Mouse (Mus musculus): Measurements from ENCODE around the gene Lrrc38. TPM values are rescaled to one million over a fixed set of nuclear protein-coding genes. Genes with fewer than 3 reads are reported as not detected.
A peak's percentile ranks its signal among the peaks of the same experiment; 100 is the strongest.

The Lrrc38 gene
- polyA plus RNA-seq (2015; fragmentation: Nextera tagmentation; extraction: Ambion mirVana), result 0.40 and 0.52 TPM in 2 replicates

GRCm38 (mm10) chr4:143349484-143349906, at the start of gene Lrrc38:
TSS of gene Lrrc38 (plus strand) at chr4:143349757.
- Histone ChIP-seq H3K4me1 (ENCODE audit: control insufficient read depth, insufficient read depth, low read length) (peaks cover 11% of the 10 kb centered on the region), H3K9me3 (replicated peaks; ENCODE audit: control insufficient read depth, low read length, poor library complexity, severe bottlenecking) (no peaks in the 10 kb centered on the region), H3K36me3 (ENCODE audit: control insufficient read depth, insufficient read depth, low read length) (no peaks in the 10 kb centered on the region), H3K4me2 (ENCODE audit: low read length) (peak within 1 kb of the TSS; percentile 99), H3K4me3 (ENCODE audit: low read depth, low read length) (peak within 1 kb of the TSS; percentile 59), H3K27ac (ENCODE audit: low read length) (no peak within 1 kb of the TSS), H3K9ac (ENCODE audit: low read depth, low read length) (peak within 1 kb of the TSS; percentile 62), H3K27me3 (ENCODE audit: control insufficient read depth, insufficient read depth, low read depth, low read length) (peaks cover 32% of the 10 kb centered on the region)
- under 1% methylated on average over 19 of the region's 19 CpGs for WGBS
- ATAC-seq, result peak; percentile 60; the same call in 1 of the 2 replicates

GRCm38 (mm10) chr4:143300113-143300688, 49.4 kb upstream of the Lrrc38 start:
- H3K9ac ChIP-seq (ENCODE audit: low read depth, low read length), result 0 out of 2 replicates have a peak overlapping the region, but pooled peaks have one; percentile 8
- 6% methylated on average over 12 of the region's 12 CpGs for WGBS
- H3K27me3 ChIP-seq (ENCODE audit: control insufficient read depth, insufficient read depth, low read depth, low read length), result peaks cover 4% of the 10 kb centered on the region
- peaks cover 22% of the 10 kb centered on the region for H3K4me1 ChIP-seq (ENCODE audit: control insufficient read depth, insufficient read depth, low read length)
- H3K36me3 ChIP-seq (ENCODE audit: control insufficient read depth, insufficient read depth, low read length), result no peaks in the 10 kb centered on the region
- peak overlapping the region; percentile 59 for H3K4me2 ChIP-seq (ENCODE audit: low read length)
- peak overlapping the region; percentile 36; the same call in 1 of the 2 replicates for H3K4me3 ChIP-seq (ENCODE audit: low read depth, low read length)
- no peak overlapping the region for H3K27ac ChIP-seq (ENCODE audit: low read length)
- no peaks in the 10 kb centered on the region for H3K9me3 ChIP-seq (replicated peaks; ENCODE audit: control insufficient read depth, low read length, poor library complexity, severe bottlenecking)
- ATAC-seq, result no peak

GRCm38 (mm10) chr4:143301042-143301441, 48.5 kb upstream of the Lrrc38 start:
- no peak overlapping the region for H3K9ac ChIP-seq (ENCODE audit: low read depth, low read length)
- no peak overlapping the region for H3K4me3 ChIP-seq (ENCODE audit: low read depth, low read length)
- peaks cover 4% of the 10 kb centered on the region for H3K27me3 ChIP-seq (ENCODE audit: control insufficient read depth, insufficient read depth, low read depth, low read length)
- H3K9me3 ChIP-seq (replicated peaks; ENCODE audit: control insufficient read depth, low read length, poor library complexity, severe bottlenecking), result no peaks in the 10 kb centered on the region
- no peak for ATAC-seq
- no peak overlapping the region for H3K27ac ChIP-seq (ENCODE audit: low read length)
- no peaks in the 10 kb centered on the region for H3K36me3 ChIP-seq (ENCODE audit: control insufficient read depth, insufficient read depth, low read length)
- H3K4me1 ChIP-seq (ENCODE audit: control insufficient read depth, insufficient read depth, low read length), result peaks cover 22% of the 10 kb centered on the region
- H3K4me2 ChIP-seq (ENCODE audit: low read length), result no peak overlapping the region
- 72% methylated on average over 5 of the region's 5 CpGs for WGBS

GRCm38 (mm10) chr4:143301875-143302274, 47.7 kb upstream of the Lrrc38 start:
- Histone ChIP-seq H3K27ac (ENCODE audit: low read length) (no peak overlapping the region), H3K4me3 (ENCODE audit: low read depth, low read length) (no peak overlapping the region), H3K9me3 (replicated peaks; ENCODE audit: control insufficient read depth, low read length, poor library complexity, severe bottlenecking) (no peaks in the 10 kb centered on the region), H3K27me3 (ENCODE audit: control insufficient read depth, insufficient read depth, low read depth, low read length) (peaks cover 4% of the 10 kb centered on the region), H3K9ac (ENCODE audit: low read depth, low read length) (no peak overlapping the region), H3K4me2 (ENCODE audit: low read length) (no peak overlapping the region), H3K36me3 (ENCODE audit: control insufficient read depth, insufficient read depth, low read length) (no peaks in the 10 kb centered on the region), H3K4me1 (ENCODE audit: control insufficient read depth, insufficient read depth, low read length) (peaks cover 22% of the 10 kb centered on the region)
- WGBS, result 61% methylated on average over 4 of the region's 4 CpGs
- no peak for ATAC-seq

- ATAC-seq, result no peak
- Histone ChIP-seq H3K4me1 (ENCODE audit: control insufficient read depth, insufficient read depth, low read length) (peaks cover 16% of the 10 kb centered on the region), H3K27ac (ENCODE audit: low read length) (no peak overlapping the region), H3K4me3 (ENCODE audit: low read depth, low read length) (no peak overlapping the region), H3K36me3 (ENCODE audit: control insufficient read depth, insufficient read depth, low read length) (no peaks in the 10 kb centered on the region), H3K4me2 (ENCODE audit: low read length) (no peak overlapping the region), H3K9ac (ENCODE audit: low read depth, low read length) (no peak overlapping the region), H3K27me3 (ENCODE audit: control insufficient read depth, insufficient read depth, low read depth, low read length) (peaks cover 4% of the 10 kb centered on the region), H3K9me3 (replicated peaks; ENCODE audit: control insufficient read depth, low read length, poor library complexity, severe bottlenecking) (no peaks in the 10 kb centered on the region)
- WGBS, result 49% methylated on average over 11 of the region's 11 CpGs
Measured at GRCm38 (mm10) chr4:143302279-143302890, 47.2 kb upstream of the Lrrc38 start.

- no peak for ATAC-seq
- Histone ChIP-seq H3K4me2 (ENCODE audit: low read length) (no peak overlapping the region), H3K27ac (ENCODE audit: low read length) (no peak overlapping the region), H3K27me3 (ENCODE audit: control insufficient read depth, insufficient read depth, low read depth, low read length) (peaks cover 4% of the 10 kb centered on the region), H3K36me3 (ENCODE audit: control insufficient read depth, insufficient read depth, low read length) (no peaks in the 10 kb centered on the region), H3K9ac (ENCODE audit: low read depth, low read length) (no peak overlapping the region), H3K4me3 (ENCODE audit: low read depth, low read length) (no peak overlapping the region), H3K9me3 (replicated peaks; ENCODE audit: control insufficient read depth, low read length, poor library complexity, severe bottlenecking) (no peaks in the 10 kb centered on the region), H3K4me1 (ENCODE audit: control insufficient read depth, insufficient read depth, low read length) (peaks cover 3% of the 10 kb centered on the region; the same call in 1 of the 2 replicates)
- WGBS, result 95% methylated on average over 4 of the region's 4 CpGs
Measured at GRCm38 (mm10) chr4:143305031-143305430, 44.5 kb upstream of the Lrrc38 start.

GRCm38 (mm10) chr4:143305987-143306772, 43.4 kb upstream of the Lrrc38 start:
- Histone ChIP-seq H3K9me3 (replicated peaks; ENCODE audit: control insufficient read depth, low read length, poor library complexity, severe bottlenecking) (no peaks in the 10 kb centered on the region), H3K9ac (ENCODE audit: low read depth, low read length) (no peak overlapping the region), H3K4me2 (ENCODE audit: low read length) (no peak overlapping the region), H3K36me3 (ENCODE audit: control insufficient read depth, insufficient read depth, low read length) (no peaks in the 10 kb centered on the region), H3K27me3 (ENCODE audit: control insufficient read depth, insufficient read depth, low read depth, low read length) (no peaks in the 10 kb centered on the region), H3K4me3 (ENCODE audit: low read depth, low read length) (no peak overlapping the region), H3K27ac (ENCODE audit: low read length) (no peak overlapping the region), H3K4me1 (ENCODE audit: control insufficient read depth, insufficient read depth, low read length) (peaks cover 3% of the 10 kb centered on the region; the same call in 1 of the 2 replicates)
- WGBS, result 60% methylated on average over 5 of the region's 5 CpGs
- ATAC-seq, result no peak

- 35% methylated on average over 2 of the region's 2 CpGs for WGBS
- no peak overlapping the region for H3K4me3 ChIP-seq (ENCODE audit: low read depth, low read length)
- no peak overlapping the region for H3K4me2 ChIP-seq (ENCODE audit: low read length)
- no peaks in the 10 kb centered on the region for H3K36me3 ChIP-seq (ENCODE audit: control insufficient read depth, insufficient read depth, low read length)
- no peaks in the 10 kb centered on the region for H3K9me3 ChIP-seq (replicated peaks; ENCODE audit: control insufficient read depth, low read length, poor library complexity, severe bottlenecking)
- H3K9ac ChIP-seq (ENCODE audit: low read depth, low read length), result no peak overlapping the region
- H3K27me3 ChIP-seq (ENCODE audit: control insufficient read depth, insufficient read depth, low read depth, low read length), result no peaks in the 10 kb centered on the region
- no peak for ATAC-seq
- peaks cover 2% of the 10 kb centered on the region; the same call in 1 of the 2 replicates for H3K4me1 ChIP-seq (ENCODE audit: control insufficient read depth, insufficient read depth, low read length)
- H3K27ac ChIP-seq (ENCODE audit: low read length), result no peak overlapping the region
Measured at GRCm38 (mm10) chr4:143311341-143311740, 38.2 kb upstream of the Lrrc38 start.

- Histone ChIP-seq H3K27ac (ENCODE audit: low read length) (no peak overlapping the region), H3K36me3 (ENCODE audit: control insufficient read depth, insufficient read depth, low read length) (no peaks in the 10 kb centered on the region), H3K4me2 (ENCODE audit: low read length) (no peak overlapping the region), H3K9ac (ENCODE audit: low read depth, low read length) (no peak overlapping the region), H3K27me3 (ENCODE audit: control insufficient read depth, insufficient read depth, low read depth, low read length) (no peaks in the 10 kb centered on the region), H3K4me1 (ENCODE audit: control insufficient read depth, insufficient read depth, low read length) (no peaks in the 10 kb centered on the region), H3K9me3 (replicated peaks; ENCODE audit: control insufficient read depth, low read length, poor library complexity, severe bottlenecking) (no peaks in the 10 kb centered on the region), H3K4me3 (ENCODE audit: low read depth, low read length) (no peak overlapping the region)
- ATAC-seq, result no peak
- 88% methylated on average over 6 of the region's 6 CpGs for WGBS
Measured at GRCm38 (mm10) chr4:143313299-143313698, 36.3 kb upstream of the Lrrc38 start.
